ENCODE assay signal across 7 mouse cellular contexts in genomic region chr4:128993675-128994074, GRCm38 (mm10). TPM values are rescaled to one million over a fixed set of nuclear protein-coding genes. Genes with fewer than 3 reads are reported as not detected.
DNase-seq lines count a peak whose midpoint lies in the region; ATAC-seq and TF ChIP-seq lines count a peak whose summit lies in the region.

No protein-coding gene starts in this region.

- H3K9ac ChIP-seq in liver, embryonic 16.5 days (ENCODE audit: low read depth, low read length), result peak overlapping the region; percentile 87

- ATAC-seq in liver, embryonic 16.5 days (ENCODE audit: low read depth), result 0 out of 2 replicates have a peak, but pooled peaks have one; percentile 0
- no peak for ATAC-seq in inflammation-experienced regulatory T-cells, adult 6 months

- H3K4me2 ChIP-seq in liver, embryonic 16.5 days (ENCODE audit: low read depth, low read length), result peak overlapping the region; percentile 83

- no peak for TF ChIP-seq CTCF in lung, adult 2 months (IDR thresholded peaks at IDR 0.05; ENCODE audit: insufficient read depth, low read length)

- 1% methylated on average over 12 of the region's 12 CpGs for WGBS in lung, adult 2 months
- 5% methylated on average over 12 of the region's 12 CpGs for WGBS in hindbrain, embryonic 10.5 days
- WGBS in liver, embryonic 16.5 days (ENCODE audit: insufficient replicate concordance), result under 1% methylated on average over 12 of the region's 12 CpGs

- peak overlapping the region; percentile 77 for H3K4me3 ChIP-seq in lung, adult 2 months (replicated peaks; ENCODE audit: extremely low read depth, low read depth, low read length)
- H3K4me3 ChIP-seq in hindbrain, embryonic 10.5 days, result peak overlapping the region; percentile 74
- peak overlapping the region; percentile 83 for H3K4me3 ChIP-seq in liver, embryonic 16.5 days (ENCODE audit: low read depth, low read length)

- H3K9me3 ChIP-seq in hindbrain, embryonic 10.5 days, result no peaks in the 10 kb centered on the region
- H3K9me3 ChIP-seq in liver, embryonic 16.5 days (replicated peaks; ENCODE audit: control insufficient read depth, low read length), result no peaks in the 10 kb centered on the region

- H3K27ac ChIP-seq in hindbrain, embryonic 10.5 days, result peak overlapping the region; percentile 88
- peak overlapping the region; percentile 77 for H3K27ac ChIP-seq in liver, embryonic 16.5 days (ENCODE audit: low read length)

- TF ChIP-seq POLR2A in lung, adult 2 months (IDR thresholded peaks at IDR 0.05; ENCODE audit: borderline replicate concordance, extremely low read depth, low read depth, low read length), result no peak

- H3K27me3 ChIP-seq in hindbrain, embryonic 10.5 days (ENCODE audit: insufficient read depth, poor library complexity, severe bottlenecking), result peaks cover 10% of the 10 kb centered on the region; the same call in 1 of the 2 replicates
- H3K27me3 ChIP-seq in liver, embryonic 16.5 days (ENCODE audit: control insufficient read depth, insufficient read depth, low read depth, low read length), result no peaks in the 10 kb centered on the region

- no peak for DNase-seq in lung, adult 2 months
- DNase-seq in lung, postnatal 25 days (ENCODE audit: low spot score), result no peak
- DNase-seq in c-Kit-positive CD71-positive TER-119-negative erythroid progenitor cells, embryonic 14.5 days (ENCODE audit: low read depth), result peak; percentile 25
- no peak for DNase-seq in hindbrain, embryonic 10.5 days (ENCODE audit: low spot score)
- no peak for DNase-seq in gastrocnemius, adult 8-10 months (ENCODE audit: low spot score in 2 of 2)

- peaks cover 32% of the 10 kb centered on the region for H3K36me3 ChIP-seq in hindbrain, embryonic 10.5 days
- H3K36me3 ChIP-seq in liver, embryonic 16.5 days (ENCODE audit: control insufficient read depth, insufficient read depth), result no peaks in the 10 kb centered on the region

- H3K4me1 ChIP-seq in lung, adult 2 months (ENCODE audit: control insufficient read depth, insufficient read depth, low read length), result peaks cover 11% of the 10 kb centered on the region; the same call in 1 of the 2 replicates
- peaks cover 27% of the 10 kb centered on the region for H3K4me1 ChIP-seq in hindbrain, embryonic 10.5 days (replicated peaks)
- peaks cover 44% of the 10 kb centered on the region for H3K4me1 ChIP-seq in liver, embryonic 16.5 days (ENCODE audit: control insufficient read depth, low read depth, low read length)

RNA-seq across cellular contexts. Expression of gene Ak2, which starts 1.9 kb away (rescaled TPM):
- 22.6 and 24.2 TPM in 2 replicates for polyA plus RNA-seq in lung, adult 2 months (2012; rRNA removed)
- 168 and 202 TPM in 2 replicates for polyA plus RNA-seq in hindbrain, embryonic 10.5 days (2016; fragmentation: Nextera tagmentation; extraction: Ambion mirVana)
- 106 and 116 TPM in 2 replicates for polyA plus RNA-seq in liver, embryonic 16.5 days (2015; fragmentation: Nextera tagmentation; extraction: Ambion mirVana)
- polyA plus RNA-seq in inflammation-experienced regulatory T-cells, adult 6 months (2017; shearing (Covaris generic)), result 100 to 1,000 TPM in 1 of 3 experiments, 10 to 100 TPM in 2; 70.4 to 117 (median 80.5) TPM
- total RNA-seq in gastrocnemius, adult 8-10 months (2022), result 10 to 100 TPM; 24.9 to 28.2 (median 26.3) TPM

RNA-seq across cellular contexts. Expression of gene Azin2, which starts 31.4 kb away (rescaled TPM):
- 46.2 and 49.4 TPM in 2 replicates for polyA plus RNA-seq in lung, adult 2 months (2012; rRNA removed)
- polyA plus RNA-seq in hindbrain, embryonic 10.5 days (2016; fragmentation: Nextera tagmentation; extraction: Ambion mirVana), result 11.8 and 15.0 TPM in 2 replicates
- 0.71 and 0.76 TPM in 2 replicates for polyA plus RNA-seq in liver, embryonic 16.5 days (2015; fragmentation: Nextera tagmentation; extraction: Ambion mirVana)
- under 1 TPM in 1 of 3 experiments, not detected in 2; 0.19 TPM for polyA plus RNA-seq in inflammation-experienced regulatory T-cells, adult 6 months (2017; shearing (Covaris generic))
- 1 to 10 TPM; 2.1 to 3.8 (median 2.7) TPM for total RNA-seq in gastrocnemius, adult 8-10 months (2022)
